Mouse (Mus musculus) thymus, postnatal 36 days (tissue): ENCODE measurements at regions not wholly inside any gene's neighbourhood (a gene's known extent, or its start where the extent isn't known, plus 50 kb on each side); places are given as distances from the start of the nearest gene placed in this dataset.
"Not testable (repeated sequence)": the region's sequence is repeated elsewhere in the genome, so short reads cannot be mapped to it uniquely, and the experiment has no call there.

Experiments used
- DNase-seq, 2 experiments: peaks; one replicate each; pipeline ENCODE4 v3.0.0; 2022; ENCODE audit warnings: mixed read lengths in 2 of 2

DNA sequence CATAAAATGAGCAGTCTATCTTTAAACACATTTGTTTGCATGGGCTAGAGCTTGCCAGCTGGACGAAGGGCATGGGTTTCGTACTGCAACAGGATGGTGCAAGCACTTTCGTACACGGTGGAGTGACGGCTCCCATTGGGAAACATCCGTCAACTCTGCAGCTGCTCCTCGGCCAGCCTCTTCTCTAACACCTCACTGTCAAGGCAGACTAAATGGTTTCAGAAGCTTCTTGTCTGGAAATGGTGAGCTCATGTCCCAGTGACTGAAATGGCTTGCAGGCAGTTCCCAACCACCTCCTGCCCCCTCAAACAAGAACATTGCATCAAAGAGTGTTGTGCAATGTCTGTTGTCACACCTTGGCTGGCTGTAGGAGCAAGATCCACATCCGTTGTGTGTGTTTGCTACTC is 163.4 kb downstream of the Trib2 start:
- DNase-seq, result no peak

DNA sequence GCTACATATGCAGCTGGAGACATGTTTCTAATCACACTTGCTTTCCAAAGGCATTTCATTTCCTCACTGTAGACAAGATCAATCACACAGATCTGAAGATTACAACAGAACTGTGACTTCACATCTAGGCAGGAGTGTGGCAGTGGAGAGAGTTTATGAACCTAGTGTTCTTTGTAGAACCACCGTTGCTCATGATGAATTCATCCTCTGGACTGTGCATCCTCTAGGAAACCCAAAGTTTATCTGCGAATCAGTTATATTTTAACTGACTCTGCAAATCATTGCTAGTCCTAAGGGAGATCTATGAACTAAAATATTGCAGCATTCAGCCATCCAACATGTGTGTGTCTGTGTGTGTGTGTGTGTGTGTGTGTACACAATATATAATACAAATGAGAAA is 165.4 kb downstream of the Trib2 start:
- no peak for DNase-seq

DNA sequence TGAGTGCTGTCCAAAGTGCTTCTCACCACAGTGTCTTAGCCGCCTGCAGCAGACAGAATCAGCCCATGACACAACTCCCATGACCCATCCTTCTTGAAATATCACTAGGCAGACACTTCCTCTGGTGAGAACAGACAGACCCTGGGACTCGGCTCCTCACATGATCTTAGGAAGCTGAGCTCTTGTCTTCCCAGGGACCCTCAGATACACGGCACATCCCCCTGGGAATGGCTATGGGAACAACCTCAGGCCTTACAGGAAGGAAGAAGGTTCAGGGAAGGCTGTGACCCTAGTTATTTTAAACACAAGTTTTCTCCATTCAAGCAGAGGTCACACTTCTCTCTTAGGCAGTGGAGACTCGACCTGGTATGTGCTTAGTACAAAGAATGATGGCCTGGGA is 166.8 kb downstream of the Trib2 start:
- DNase-seq, result no peak

DNA sequence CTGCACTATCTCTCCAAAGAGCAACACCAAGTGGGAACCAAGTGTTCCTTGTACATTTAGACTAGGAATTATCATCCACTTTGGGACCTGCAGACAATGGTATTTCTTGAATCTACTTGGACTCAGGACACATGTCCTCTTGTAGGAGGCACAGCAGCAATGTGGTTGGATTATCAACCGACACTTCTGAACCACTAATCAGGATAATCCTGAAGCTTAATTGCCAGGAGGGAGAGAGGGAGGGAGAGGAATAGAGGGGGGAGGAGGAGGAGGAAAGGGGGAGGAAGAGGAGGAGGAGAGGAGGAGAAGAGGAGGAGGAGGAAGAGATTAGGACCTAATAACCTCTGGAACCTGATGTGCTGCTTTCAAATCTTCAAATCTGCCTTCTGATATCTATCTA is 167.5 kb downstream of the Trib2 start:
- no peak for DNase-seq

DNA sequence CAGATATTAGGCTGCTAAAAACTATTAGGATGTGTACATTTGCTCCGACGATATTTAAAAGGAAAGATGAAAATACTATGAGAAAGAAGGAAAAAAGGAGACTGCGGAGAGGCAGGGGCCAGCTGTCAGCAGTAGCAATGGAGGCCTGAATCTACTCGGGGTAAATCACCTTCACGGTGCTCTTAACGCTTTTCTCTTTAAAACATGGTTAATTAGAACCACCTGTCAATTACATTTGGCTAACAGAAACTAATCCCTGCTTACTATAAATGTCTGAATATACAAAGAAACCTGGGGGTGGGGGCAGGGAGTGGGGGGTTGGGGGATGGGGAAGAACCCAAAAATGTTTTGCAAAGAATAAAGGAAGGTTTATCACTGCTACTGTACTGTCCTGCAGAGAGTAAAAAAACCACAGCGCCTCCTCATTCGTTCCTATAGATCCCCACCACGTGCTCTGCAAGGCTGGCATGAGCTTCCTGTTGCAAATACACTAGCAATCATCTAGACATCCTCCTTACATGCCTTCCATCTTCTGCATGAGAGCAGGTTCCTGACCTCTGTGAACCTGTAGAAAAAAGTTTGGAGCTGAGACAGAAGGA is 172.5 kb downstream of the Trib2 start:
- no peak for DNase-seq

DNA sequence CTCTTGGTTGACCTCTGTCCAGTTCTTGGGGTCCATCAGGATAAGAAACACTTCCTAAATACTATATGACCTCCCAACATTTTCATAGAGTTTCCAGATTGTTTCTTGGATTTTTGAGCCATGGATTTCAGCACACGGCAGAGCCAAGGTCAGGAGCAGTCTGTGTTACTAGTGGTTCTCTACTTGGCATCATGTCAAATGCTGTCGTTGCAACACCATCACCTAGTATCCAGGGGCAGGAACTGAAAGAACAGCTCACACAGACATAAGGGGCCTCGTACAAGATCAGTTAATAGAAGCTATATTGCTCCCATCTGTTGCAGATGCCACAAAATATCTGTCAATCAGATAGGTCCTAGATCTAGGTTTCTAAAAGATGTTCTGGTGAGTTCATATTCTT is 173.1 kb downstream of the Trib2 start:
- DNase-seq, result no peak

DNA sequence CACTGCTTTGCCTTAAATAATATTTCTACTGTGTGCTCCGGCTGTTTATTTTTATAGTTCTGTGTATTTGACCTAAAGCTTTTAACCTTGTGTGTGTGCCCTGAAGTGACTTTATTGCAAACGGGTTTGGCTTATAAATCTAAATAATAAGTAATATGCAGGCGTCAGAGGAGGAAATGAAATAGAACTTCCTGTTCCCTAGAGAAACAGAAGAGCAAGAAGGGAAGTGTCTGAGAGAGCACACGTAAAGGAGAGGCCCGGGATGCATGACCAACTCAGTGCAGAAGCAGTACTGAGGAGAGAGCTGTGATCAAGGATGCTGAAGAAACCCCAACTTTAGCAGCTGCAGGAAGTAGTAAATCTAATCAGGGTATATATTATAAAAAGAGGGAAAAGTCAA is 176.4 kb downstream of the Trib2 start:
- DNase-seq, result no peak

DNA sequence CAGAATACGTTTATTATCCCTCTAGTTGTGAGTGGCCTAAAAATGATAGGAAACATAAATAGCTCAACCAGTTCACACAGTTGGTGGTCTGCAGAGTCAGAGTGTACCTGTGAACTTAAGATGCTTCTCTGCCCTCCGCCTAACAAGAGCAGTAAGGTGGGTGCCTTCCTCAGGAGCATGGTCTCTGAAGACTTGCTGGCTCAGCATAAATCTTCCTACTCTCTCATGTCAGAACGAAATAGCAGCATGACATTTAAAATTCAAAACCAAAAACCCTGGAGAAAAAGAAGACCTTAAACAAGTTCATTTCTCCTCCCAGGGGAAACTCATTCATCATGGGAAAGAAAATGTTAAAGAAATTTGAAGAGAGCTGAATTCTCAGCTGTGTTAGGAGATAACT is 186.8 kb downstream of the Trib2 start:
- DNase-seq, result no peak

DNA sequence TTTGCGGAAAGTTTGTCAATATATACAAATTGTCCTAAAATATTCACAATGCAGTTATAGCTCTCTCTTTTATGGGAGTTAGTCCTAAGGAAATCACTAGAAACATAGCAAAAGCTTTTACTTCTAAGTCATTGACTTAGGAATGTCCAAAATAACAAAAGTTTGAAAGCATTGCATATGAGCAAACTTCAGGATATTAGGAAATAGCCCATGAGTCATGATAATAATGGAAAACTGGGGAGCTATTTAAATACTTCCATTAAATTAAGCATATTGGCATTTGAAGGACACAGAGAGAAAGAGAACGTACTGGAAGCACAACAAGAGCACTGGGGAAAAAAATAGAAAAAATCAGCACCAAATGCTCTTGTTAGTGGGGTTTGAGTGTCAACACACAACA is 197.2 kb downstream of the Trib2 start:
- no peak for DNase-seq

DNA sequence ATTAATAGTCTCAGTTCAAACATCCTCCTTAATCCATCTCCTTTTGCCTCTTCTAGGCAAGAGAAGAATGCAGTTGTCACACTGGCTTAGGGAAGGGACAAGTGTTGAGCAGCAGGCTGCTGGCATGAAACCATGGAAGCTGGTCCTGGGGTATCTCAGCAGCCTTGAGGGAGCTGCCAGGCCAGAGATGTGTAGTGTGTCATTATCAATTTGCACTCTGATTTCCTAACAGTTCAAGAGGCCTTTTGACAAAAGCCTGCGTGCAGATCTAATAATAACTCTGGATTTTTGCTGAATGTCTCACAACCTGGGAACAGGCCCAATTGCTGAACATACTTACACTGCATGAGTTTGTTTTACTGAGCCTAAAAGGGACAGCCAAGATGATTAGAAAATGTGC is 199.4 kb downstream of the Trib2 start:
- no peak for DNase-seq

DNA sequence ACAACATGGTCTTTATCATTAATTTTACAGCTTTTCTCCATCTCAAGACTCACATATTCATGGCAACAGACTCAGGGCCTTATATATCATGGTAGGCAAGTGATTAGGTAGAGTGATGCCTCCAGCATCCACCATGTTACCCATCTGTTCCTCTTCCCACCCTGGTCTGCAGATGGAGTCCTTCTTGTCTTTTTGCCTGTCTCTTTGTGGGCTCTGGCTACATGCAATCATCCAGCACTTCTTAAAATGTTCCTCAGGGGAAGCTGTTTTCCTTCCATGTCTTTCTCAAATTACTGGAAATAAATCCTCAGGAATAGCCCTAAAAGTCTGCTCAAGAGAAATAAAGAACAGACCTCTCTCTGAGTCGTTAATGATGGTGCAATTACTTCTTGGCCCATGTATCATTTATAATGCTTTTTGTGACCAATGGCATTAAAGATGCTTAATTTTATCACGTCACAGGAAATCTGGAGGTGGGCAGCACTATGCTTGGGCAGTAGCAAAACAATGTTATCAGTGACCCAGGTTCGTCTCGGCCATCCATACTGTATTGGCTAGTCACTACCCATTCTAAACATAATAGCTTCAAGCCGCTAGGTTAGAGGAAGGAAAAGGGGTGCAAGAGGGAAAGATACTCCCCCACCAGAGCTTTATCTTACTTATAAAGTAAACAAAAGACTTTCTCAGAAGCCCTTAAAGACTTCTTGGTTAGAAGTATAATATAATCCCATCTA is 204.7 kb downstream of the Trib2 start:
- no peak for DNase-seq

DNA sequence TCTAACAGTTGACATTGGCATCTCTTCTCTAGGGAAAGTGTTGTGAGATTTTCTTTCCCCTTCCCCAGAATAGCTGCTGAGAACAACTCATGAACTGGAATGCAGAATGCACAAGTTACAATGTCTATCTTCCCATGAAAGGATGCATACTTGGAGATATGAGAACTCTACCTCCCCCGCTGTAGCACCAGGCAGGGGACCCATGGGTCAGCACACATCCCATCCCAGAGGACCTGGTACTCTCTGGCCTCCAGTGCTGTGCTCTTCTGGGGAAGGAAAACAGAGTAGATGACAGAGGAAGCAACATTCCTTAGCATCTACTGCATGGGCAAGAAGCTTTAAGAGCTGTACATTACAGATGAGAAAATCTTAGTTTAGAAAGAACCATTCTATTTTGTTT is 209.6 kb downstream of the Trib2 start:
- DNase-seq, result no peak

DNA sequence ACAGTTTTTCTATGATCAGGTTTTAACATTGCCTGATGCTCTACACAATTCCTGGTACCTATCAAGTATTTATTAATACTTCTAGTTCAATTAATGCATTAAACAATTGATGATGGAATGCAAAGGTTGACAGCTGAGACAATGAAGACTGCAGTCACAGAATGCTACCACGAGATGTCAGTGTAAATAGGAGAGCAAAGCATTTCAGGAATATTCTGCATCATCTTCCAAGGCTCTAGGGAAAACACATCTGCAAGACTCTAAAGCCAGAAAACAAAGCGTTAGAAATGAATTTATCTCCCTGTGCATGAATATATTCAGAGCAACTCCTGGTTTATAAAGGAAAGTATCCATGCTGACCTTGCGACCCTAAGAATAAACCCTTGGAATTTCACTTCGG is 210.6 kb downstream of the Trib2 start:
- no peak for DNase-seq

DNA sequence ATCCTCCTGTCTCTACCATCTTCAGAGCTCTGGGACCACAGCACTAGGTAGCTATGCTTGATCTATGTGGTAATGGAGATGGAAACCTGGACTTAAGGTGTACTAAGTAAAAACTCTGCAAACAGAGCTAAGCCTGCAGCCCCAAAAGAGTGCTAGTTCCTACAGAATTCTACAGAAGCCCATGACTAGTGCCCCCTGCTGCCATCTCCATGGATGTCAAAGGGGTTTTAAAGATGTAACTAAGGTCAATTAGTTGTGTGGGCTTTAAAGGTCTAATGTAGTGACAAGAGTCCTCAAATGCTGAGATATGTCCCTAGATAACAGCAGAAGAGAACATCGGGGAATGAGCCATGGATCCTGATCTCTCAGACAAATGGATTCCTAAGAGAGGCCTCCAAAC is 212.1 kb downstream of the Trib2 start:
- DNase-seq, result no peak

DNA sequence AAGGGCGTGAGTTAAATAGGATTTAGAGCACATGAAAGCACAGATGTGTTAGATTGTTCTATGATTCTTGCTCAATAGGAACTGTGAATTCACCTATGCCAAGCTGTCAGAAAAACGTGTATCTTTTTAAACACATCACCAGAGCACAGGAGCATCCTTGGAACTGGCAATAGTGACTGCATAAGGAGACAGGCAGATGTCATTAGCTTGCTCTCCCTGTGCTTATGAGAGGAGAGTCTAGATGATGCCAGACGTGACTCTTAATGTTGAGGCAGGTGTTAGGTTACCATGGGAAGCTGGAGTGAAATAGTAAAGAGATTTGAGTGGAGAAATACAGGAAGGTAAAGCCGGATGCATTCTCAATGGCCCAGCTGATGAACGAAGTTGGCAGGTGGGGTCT is 212.8 kb downstream of the Trib2 start:
- DNase-seq, result no peak

DNA sequence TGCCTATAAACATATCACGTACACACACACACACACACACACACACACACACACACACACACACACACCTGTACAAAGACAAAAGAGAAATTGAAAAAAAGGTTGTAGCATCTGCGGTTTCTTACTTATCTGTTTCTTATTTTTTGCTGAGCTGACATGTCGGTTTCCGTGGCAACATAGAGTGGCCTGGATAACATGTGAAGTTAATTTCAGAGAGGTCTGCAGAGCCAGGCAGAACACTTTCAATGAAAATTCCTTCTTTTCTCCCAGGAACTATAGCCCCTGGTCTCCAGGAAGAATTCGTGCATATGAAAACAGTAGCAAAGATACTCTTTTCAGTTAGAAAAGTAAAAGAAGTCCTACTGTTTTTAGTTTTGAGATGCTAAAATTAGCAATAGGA is 213.4 kb downstream of the Trib2 start:
- DNase-seq, result no peak

DNA sequence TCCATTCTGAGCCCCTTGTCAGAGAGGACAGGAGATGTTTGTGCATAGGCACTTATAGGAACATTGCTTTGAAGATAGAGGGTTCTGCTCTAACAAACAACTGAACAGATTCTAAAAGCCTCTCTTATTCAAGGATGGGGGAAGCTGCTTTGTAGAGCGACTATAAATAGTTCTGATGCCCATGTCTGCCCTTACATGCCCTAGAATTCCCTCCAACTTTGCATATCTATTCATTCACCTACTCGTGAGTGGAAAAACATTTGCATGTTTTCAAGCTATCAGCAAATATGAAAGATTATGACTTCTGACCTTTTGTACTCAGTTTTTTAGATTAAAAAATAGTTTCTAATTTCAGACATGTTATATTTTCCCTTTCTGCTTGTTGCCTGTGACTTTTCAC is 222.0 kb downstream of the Trib2 start:
- DNase-seq, result no peak

DNA sequence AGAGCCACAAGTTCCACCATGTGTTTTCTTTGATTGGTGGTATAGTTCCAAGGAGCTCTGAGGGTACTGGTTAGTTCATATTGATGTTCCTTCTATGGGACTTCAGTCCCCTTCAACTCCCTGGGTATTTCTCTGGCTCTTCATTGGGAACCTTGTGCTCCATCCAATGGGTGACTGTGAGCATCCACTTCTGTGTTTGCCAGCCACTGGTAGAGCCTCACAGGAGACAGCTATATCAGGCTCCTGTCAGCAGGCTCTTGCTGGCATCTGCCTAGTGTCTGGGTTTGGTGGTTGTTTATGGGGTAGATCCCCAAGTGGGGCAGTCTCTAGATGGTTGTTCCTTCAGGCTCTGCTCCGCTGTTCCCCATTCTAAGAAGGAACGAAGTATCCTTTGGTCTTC is 228.9 kb downstream of the Trib2 start:
- not testable (repeated sequence) for DNase-seq

DNA sequence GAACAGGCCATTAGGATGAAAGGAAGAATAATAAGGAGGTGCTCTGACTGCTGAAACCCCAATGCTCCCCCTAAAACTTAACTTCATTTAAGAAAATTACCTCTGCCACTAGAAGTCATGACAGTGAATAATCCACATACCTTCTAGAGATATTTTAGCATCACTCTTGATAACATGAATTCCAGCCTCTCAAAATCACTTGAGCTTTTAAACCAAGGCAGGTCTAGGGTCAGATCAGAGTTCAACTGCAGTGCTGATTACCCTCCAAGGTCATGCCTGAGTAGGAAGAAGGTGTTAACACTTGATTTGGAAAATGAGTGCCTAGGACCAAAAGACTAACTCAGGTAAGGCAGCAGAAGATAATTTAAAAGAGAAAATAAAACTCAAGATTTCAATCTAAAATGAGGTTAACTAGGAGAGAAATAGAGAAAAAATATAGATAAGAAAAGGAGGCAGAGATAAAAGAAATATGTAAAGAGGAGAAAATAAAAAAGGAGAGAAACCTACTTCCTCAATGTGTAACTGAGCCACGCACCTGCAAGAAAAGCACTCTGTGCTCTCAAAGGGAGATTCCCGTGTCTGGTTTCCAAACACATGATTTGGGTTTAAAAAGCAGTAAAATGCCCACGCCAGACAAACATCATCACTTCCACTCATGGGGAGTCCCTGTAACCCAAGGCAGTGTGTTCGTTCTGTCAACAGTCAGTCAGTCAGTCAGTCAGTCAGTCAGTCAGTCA is 229.8 kb downstream of the Trib2 start:
- DNase-seq, result no peak

DNA sequence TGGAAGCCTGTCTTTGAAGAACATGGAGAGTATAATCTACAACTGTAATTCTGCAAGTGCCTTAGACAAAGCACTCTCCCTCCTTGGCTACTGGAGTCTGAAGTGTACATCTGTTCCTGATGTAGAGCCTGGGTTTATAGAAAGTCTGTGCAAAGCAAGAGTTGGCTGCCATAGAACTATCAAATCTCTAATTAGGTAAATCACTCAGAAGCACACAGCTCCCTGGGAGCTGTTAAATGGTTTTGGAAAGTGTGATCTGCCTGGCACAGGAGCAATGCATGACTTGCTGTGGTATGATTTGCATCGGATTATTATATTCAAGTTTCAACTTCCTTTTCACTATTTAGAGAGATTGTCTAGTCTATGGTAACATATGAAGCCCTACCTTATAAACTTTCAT is 230.9 kb downstream of the Trib2 start:
- no peak for DNase-seq

DNA sequence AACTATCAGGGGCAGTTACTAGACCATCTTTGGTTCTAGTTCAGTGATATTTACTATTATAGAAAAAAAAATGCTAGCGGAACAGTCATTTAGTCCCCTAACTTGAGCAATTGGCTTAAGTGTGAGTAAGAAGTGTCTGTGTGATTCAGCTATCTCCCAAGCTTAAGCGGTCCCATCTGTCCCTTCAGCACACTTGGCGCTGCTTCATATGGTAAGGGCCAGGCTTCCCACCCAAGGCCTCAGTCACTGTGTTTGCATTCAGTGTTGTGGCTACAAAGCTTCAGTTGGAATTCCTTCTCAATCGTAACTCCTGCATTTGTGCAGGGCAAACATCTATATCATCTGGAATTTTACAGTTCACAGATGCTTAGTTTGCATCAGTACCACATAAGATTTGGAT is 232.0 kb downstream of the Trib2 start:
- no peak for DNase-seq

DNA sequence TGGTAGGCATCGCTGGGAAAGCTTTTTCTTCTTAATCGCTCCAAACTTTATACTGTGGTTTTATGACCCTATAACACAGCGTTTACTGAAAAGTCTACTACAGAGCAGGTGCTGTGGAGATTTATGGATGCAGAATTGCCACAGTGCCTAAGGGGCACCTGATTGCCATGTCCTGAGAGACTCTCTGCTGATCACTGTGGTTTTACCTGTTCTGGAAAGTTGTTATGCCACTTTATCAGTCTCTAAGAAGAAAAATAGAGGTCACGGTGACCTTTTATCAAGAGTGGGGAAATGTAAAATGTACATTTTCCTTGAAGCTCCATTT is 250.0 kb downstream of the Trib2 start:
- DNase-seq, result no peak

DNA sequence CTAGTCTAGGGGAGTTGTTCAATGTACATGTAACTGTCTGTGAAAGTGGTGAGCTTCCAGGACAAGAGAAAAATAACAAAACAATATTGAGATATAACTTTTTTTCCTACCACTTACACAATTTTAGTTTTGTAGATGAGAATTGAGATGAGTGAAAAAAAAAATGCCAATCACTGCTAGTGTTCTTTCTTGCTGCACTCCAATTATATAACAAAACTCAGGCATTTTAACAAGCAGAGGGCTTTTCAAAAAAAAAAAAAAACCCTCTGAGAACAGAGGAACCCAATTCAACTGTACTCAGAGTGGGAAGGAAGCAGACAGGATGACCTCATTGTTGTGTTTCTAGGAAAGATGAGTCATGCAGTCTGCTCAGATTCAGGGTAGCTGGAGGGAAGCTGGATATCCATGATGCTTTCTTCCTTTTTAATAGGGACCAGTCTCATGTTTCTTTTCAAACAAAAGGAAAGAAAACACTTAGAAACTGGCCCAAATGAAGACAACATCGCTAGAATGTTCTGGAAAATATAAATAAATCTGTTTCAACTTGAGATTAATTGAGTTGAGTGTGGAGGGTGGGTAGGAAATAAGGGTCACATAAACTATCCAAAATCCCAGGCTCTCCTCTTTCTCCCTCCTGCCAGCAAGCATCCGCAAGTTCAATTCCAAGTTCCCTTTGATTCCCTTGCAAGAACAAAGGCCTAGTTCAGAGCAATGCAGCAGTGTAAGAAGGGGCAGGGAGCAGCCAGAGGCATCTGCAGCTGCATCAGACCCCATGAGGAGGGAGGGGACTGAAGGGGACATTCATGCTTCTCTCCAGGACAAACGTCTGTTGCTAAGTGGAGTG is 250.6 kb downstream of the Trib2 start:
- no peak for DNase-seq

DNA sequence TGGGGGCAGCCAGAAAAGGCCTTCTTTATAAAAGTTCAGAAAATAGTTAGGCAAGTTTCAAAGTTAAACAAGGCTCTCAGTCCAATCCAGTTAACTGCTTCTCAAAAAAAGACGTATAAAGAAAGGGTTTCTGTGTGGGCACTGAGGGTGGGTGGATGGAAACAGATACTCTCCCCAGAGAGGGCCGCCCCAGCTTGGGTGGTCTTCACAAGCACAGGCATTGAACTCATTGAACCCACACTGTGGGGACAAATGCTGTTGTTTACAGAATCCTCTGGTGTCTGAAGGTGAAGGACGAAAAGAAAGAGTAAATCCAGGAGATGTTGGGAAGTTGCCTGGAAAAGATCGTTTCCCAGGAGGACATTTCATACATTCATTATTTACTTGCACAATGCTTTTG is 253.9 kb downstream of the Trib2 start:
- DNase-seq, result no peak
